Mouse (Mus musculus): ENCODE results near the gene Gm28230. TPM values are rescaled to one million over a fixed set of nuclear protein-coding genes. Genes with fewer than 3 reads are reported as not detected.
A peak's percentile ranks its signal among the peaks of the same experiment; 100 is the strongest.

Gene Gm28230
- polyA plus RNA-seq, 1 experiment: not detected

GRCm38 (mm10) chr2:74731799-74732512, 5.4 kb downstream of the Gm28230 start:
- Histone ChIP-seq H3K4me3 (replicated peaks) (no peak overlapping the region), H3K27me3 (replicated peaks) (peaks cover 91% of the 10 kb centered on the region), H3K9me3 (no peaks in the 10 kb centered on the region; the same call in 1 of the 2 replicates), H3K36me3 (replicated peaks; ENCODE audit: low read length) (no peaks in the 10 kb centered on the region), H3K4me1 (peaks cover 17% of the 10 kb centered on the region)
- TF ChIP-seq GATA1 (IDR thresholded peaks at IDR 0.05; ENCODE audit: borderline replicate concordance, low read length): no peak
- no peak for TF ChIP-seq FLI1 (IDR thresholded peaks at IDR 0.05; ENCODE audit: low read length)

GRCm38 (mm10) chr2:74732513-74733316, 6.2 kb downstream of the Gm28230 start:
- Histone ChIP-seq H3K27me3 (replicated peaks) (peaks cover 91% of the 10 kb centered on the region), H3K4me1 (peaks cover 17% of the 10 kb centered on the region)
- no peak for TF ChIP-seq FLI1 (IDR thresholded peaks at IDR 0.05; ENCODE audit: low read length)
- no peak for TF ChIP-seq GATA1 (IDR thresholded peaks at IDR 0.05; ENCODE audit: borderline replicate concordance, low read length)

DNA sequence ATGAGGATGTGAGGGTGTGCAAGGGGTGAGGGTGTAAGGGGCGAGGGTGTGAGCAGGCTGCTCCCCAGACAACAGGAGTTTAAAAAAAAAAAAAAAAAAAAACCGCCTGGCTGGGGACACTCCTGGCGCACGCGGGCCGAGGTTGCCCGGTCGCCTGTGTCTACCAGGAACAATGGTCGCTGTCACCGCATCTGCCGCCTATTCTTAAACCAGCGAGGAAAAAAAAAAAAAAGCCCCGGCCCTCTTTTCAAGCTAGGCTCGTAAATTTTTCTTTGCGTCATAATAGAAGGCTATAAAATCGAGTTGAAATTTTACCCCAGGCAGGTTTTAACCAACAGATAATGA, 6.8 kb downstream of the Gm28230 start:
- TF ChIP-seq GATA1 (IDR thresholded peaks at IDR 0.05; ENCODE audit: borderline replicate concordance, low read length): no peak
- no peak for TF ChIP-seq FLI1 (IDR thresholded peaks at IDR 0.05; ENCODE audit: low read length)
- H3K4me1 ChIP-seq: peaks cover 17% of the 10 kb centered on the region
- H3K9me3 ChIP-seq: peaks cover 3% of the 10 kb centered on the region
- no peak overlapping the region for H3K4me3 ChIP-seq (replicated peaks)
- H3K27me3 ChIP-seq (replicated peaks): peaks cover 91% of the 10 kb centered on the region
- no peaks in the 10 kb centered on the region for H3K36me3 ChIP-seq (replicated peaks; ENCODE audit: low read length)

More at GRCm38 (mm10) chr2:74732513-74733316, 6.2 kb downstream of the Gm28230 start:
- Histone ChIP-seq H3K4me3 (replicated peaks) (peak overlapping the region; percentile 14), H3K36me3 (replicated peaks; ENCODE audit: low read length) (no peaks in the 10 kb centered on the region), H3K9me3 (no peaks in the 10 kb centered on the region; the same call in 1 of the 2 replicates)

- Histone ChIP-seq H3K4me3 (replicated peaks) (no peak overlapping the region), H3K9me3 (peaks cover 5% of the 10 kb centered on the region), H3K4me1 (peaks cover 17% of the 10 kb centered on the region), H3K27me3 (replicated peaks) (peaks cover 92% of the 10 kb centered on the region), H3K36me3 (replicated peaks; ENCODE audit: low read length) (no peaks in the 10 kb centered on the region)
- TF ChIP-seq FLI1 (IDR thresholded peaks at IDR 0.05; ENCODE audit: low read length) (no peak), GATA1 (IDR thresholded peaks at IDR 0.05; ENCODE audit: borderline replicate concordance, low read length) (no peak)
Observed at GRCm38 (mm10) chr2:74733765-74734164, 7.2 kb downstream of the Gm28230 start.

DNA sequence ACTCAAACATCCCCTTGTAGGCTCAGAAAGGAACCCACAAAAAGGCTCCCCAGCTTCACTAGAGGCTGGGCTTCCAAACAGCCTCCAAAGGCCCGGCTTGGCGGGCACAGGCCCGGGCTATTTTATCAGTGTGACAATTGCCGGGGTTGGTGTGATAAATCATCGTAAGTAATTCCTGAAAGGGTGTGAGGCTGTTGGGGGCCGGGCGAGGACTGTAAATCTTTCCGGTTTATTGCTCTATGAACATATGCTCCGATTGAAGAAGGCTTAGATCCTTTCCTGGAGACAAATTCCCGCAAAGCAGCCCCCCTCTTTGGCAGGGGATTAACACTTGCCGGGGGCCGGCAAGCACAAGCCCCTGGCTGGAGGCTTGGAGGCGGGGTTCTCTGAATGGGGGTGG, 7.9 kb downstream of the Gm28230 start:
- Histone ChIP-seq H3K4me1 (peaks cover 17% of the 10 kb centered on the region), H3K9me3 (peaks cover 5% of the 10 kb centered on the region), H3K36me3 (replicated peaks; ENCODE audit: low read length) (no peaks in the 10 kb centered on the region), H3K27me3 (replicated peaks) (peaks cover 94% of the 10 kb centered on the region), H3K4me3 (replicated peaks) (no peak overlapping the region)
- no peak for TF ChIP-seq FLI1 (IDR thresholded peaks at IDR 0.05; ENCODE audit: low read length)
- TF ChIP-seq GATA1 (IDR thresholded peaks at IDR 0.05; ENCODE audit: borderline replicate concordance, low read length): no peak

DNA sequence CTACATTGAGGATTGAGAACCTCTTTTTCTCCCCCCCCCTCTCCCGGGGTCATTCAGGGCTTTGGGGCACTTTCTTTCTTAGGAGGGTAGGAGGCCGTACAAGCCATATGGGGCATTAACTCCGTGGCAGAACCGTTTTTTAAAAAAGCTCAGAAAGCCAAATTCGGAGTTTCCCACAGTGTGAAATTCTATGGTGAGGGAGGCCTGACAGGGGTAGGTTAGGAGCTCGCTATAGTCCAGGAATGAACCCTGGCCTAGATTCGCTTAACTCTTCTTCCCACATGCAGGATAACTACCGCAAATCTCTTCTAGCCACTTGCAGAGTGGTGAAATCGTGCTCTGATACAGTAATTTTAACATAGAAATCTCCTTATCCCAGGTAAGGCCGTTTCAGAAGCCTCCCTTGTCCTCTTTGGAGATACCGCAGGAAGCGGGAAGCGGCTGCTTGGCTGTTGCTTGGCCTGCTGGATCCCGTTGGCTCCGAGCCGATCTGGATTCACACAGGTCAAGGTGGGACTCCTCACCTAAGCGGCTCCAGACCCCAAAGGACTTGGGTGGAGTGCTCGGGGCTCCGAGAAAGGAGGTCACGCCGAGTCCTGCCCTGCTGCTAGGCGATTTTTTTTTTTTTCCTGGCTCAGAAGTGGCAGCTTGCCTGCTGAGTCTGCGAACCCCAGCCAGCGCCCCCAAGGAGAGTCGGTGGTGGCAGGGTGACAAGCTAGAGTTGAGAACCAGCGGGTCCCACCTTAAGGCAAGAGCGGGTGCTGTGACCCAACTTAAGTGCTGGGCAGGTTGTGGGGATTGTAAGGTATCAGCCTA, 8.7 kb downstream of the Gm28230 start:
- H3K27me3 ChIP-seq (replicated peaks): peaks cover 97% of the 10 kb centered on the region
- H3K9me3 ChIP-seq: peaks cover 6% of the 10 kb centered on the region
- no peaks in the 10 kb centered on the region for H3K36me3 ChIP-seq (replicated peaks; ENCODE audit: low read length)
- peaks cover 18% of the 10 kb centered on the region for H3K4me1 ChIP-seq
- TF ChIP-seq FLI1 (IDR thresholded peaks at IDR 0.05; ENCODE audit: low read length) (no peak), GATA1 (IDR thresholded peaks at IDR 0.05; ENCODE audit: borderline replicate concordance, low read length) (no peak)
- H3K4me3 ChIP-seq (replicated peaks): no peak overlapping the region

- H3K4me3 ChIP-seq (replicated peaks): no peak overlapping the region
- peaks cover 24% of the 10 kb centered on the region for H3K4me1 ChIP-seq
- peaks cover 8% of the 10 kb centered on the region for H3K9me3 ChIP-seq
- H3K27me3 ChIP-seq (replicated peaks): peaks cover 97% of the 10 kb centered on the region
- H3K36me3 ChIP-seq (replicated peaks; ENCODE audit: low read length): no peaks in the 10 kb centered on the region
- TF ChIP-seq GATA1 (IDR thresholded peaks at IDR 0.05; ENCODE audit: borderline replicate concordance, low read length) (no peak), FLI1 (IDR thresholded peaks at IDR 0.05; ENCODE audit: low read length) (no peak)
Observed at GRCm38 (mm10) chr2:74735851-74736687, 9.5 kb downstream of the Gm28230 start.

DNA sequence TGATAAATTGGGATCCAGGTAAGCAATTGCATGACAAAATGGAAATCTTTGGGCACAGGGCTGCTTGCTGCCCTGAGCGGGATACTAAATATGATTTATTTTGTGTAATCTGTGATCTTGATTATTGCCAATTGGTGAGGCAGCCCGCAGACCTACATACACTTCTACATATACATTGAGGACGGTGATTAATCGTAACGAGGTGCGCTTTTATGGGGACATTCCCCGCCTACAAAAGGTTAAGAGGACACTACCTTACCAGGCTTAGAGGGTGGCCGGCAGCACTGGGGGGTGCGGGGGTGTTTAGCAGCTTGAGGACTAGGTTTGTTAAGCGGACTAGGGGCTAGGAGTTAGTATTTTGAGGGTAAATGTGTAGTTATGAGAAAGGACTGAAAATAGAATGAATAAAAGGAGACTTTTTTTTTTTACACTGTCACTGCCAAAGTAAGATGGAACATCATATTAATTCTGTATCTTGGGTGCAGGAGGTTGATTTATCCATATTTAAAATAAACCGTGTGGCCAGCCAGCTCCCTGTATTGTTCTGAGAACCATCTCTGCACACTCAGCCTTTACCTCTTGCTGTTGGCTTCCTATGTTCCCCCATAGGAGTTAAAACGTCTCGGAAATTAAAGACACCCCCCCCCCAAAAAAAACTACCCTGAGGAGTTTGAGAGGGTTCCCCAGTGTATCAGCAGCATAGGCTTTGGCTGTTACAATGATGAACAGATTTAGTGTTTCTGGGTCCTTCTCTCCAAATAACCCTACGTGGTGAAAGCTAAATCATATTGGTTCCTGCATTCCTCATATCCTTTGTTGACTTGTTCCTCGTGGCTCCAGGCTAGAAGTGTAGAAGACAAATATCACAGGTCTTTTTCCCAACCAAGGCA, 10.4 kb downstream of the Gm28230 start:
- peaks cover 8% of the 10 kb centered on the region for H3K9me3 ChIP-seq
- TF ChIP-seq GATA1 (IDR thresholded peaks at IDR 0.05; ENCODE audit: borderline replicate concordance, low read length) (no peak), FLI1 (IDR thresholded peaks at IDR 0.05; ENCODE audit: low read length) (no peak)
- H3K36me3 ChIP-seq (replicated peaks; ENCODE audit: low read length): no peaks in the 10 kb centered on the region
- H3K27me3 ChIP-seq (replicated peaks): peaks cover 98% of the 10 kb centered on the region
- no peak overlapping the region for H3K4me3 ChIP-seq (replicated peaks)
- H3K4me1 ChIP-seq: peaks cover 24% of the 10 kb centered on the region
